Mouse (Mus musculus) lung, embryonic 15.5 days (tissue): ENCODE results near the gene Pes1. TPM values are rescaled to one million over a fixed set of nuclear protein-coding genes. Genes with fewer than 3 reads are reported as not detected.
"Not testable (repeated sequence)": the region's sequence is repeated elsewhere in the genome, so short reads cannot be mapped to it uniquely, and the experiment has no call there.

Source experiments
- ATAC-seq: fragments of 200-750 bp; cut with Nextera tagmentation; 2 replicates; pipeline ENCODE4 v1.8.0; 2017; ENCODE audit warnings: moderate number of reproducible peaks, borderline replicate concordance; ENCODE audit not compliant: low FRiP score, low TSS enrichment; ENCODE audit errors: extremely low read depth
- H3K27ac ChIP-seq: fragments of 300-500 bp; sonication (generic); 2 replicates; pipeline ENCODE4 v1.5.1; 2015; ENCODE audit warnings: moderate library complexity, mild to moderate bottlenecking, inconsistent platforms
- H3K27me3 ChIP-seq: fragments of 300-500 bp; sonication (generic); 2 replicates; pipeline ENCODE4 v1.6.1; 2015; ENCODE audit warnings: inconsistent platforms
- H3K36me3 ChIP-seq: fragments of 300-500 bp; sonication (generic); 2 replicates; pipeline ENCODE4 v1.6.1; 2015; ENCODE audit warnings: inconsistent platforms
- H3K4me1 ChIP-seq: fragments of 300-500 bp; sonication (generic); 2 replicates; pipeline ENCODE4 v1.6.1; 2015; ENCODE audit warnings: inconsistent platforms
- H3K4me2 ChIP-seq: fragments of 300-500 bp; sonication (generic); 2 replicates; pipeline ENCODE4 v1.6.1; 2015; ENCODE audit warnings: inconsistent platforms, mild to moderate bottlenecking, moderate library complexity
- H3K4me3 ChIP-seq: fragments of 300-500 bp; sonication (generic); 2 replicates; pipeline ENCODE4 v1.5.1; 2015; ENCODE audit warnings: mild to moderate bottlenecking, inconsistent platforms
- H3K9ac ChIP-seq: fragments of 300-500 bp; sonication (generic); 2 replicates; pipeline ENCODE4 v1.6.1; 2015; ENCODE audit warnings: inconsistent platforms
- H3K9me3 ChIP-seq: fragments of 300-500 bp; sonication (generic); 2 replicates; pipeline ENCODE4 v1.6.1; 2016; ENCODE audit warnings: inconsistent platforms
- WGBS: fragments of 180-500 bp; shearing (Covaris S2); methylation state at CpG from one replicate; pipeline ENCODE4 v1.1.7; 2015; 5-methylcytosine and 5-hydroxymethylcytosine counted together
- polyA plus RNA-seq: library from polyadenylated mRNA; unstranded; fragments of >200 nt; fragmentation: Nextera tagmentation; extraction: Ambion mirVana; gene quantifications from 2 replicates; pipeline ENCODE4 v1.2.1, GENCODE M21; 2015

The Pes1 gene
- polyA plus RNA-seq, 1 experiment from 2014 or later = 76.2 TPM

DNA sequence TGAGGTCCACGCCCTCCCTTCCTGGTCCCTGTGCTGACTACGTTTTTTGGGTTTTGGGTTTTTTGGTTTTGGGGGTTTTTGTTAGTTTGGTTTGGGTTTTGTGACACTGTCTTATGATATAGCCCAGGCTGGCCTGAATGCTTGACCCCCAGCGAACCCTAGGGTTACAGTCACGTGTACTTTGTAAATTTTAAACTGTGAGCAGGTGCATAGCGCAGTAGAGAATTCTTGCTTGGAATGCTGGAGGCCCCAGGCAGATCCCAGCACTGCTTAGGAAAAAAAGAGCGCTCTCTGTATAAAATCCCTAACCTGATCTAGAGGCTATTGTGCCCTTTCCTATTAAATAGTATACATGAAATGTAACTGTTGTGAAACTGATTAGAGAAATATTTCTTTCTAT is 29.4 kb downstream of the Pes1 start:
- no peaks in the 10 kb centered on the region for H3K36me3 ChIP-seq

DNA sequence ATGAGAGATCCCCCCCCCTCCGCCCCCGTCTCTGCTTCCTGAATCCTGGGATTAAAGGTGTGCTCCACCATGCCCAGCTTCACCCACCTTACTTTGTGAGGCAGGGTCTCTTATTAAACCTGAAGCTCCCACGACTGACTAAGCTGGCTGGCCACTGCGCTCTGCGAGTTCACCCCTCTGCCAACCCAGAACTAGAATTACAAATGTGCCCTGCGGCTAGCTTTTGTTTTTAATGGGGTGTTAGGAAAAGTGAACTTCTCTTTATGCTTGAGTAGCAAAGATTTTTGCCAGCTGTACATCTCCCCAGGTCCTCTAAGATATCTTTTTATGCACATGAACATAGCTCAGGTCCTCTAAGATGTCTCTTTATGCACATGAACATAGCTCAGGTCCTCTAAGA is 30.1 kb downstream of the Pes1 start:
- peaks cover 26% of the 10 kb centered on the region for H3K27me3 ChIP-seq
- H3K27ac ChIP-seq = no peak overlapping the region
- H3K4me2 ChIP-seq = no peak overlapping the region
- H3K9me3 ChIP-seq = no peaks in the 10 kb centered on the region
- WGBS = 73% methylated on average over 6 of the region's 6 CpGs
- no peak overlapping the region for H3K9ac ChIP-seq
- peaks cover 11% of the 10 kb centered on the region; the same call in 1 of the 2 replicates for H3K4me1 ChIP-seq
- no peak overlapping the region for H3K4me3 ChIP-seq
- ATAC-seq = no peak
- H3K36me3 ChIP-seq = no peaks in the 10 kb centered on the region

More for the DNA sequence above, 29.4 kb downstream of the Pes1 start:
- Histone ChIP-seq H3K4me3 (no peak overlapping the region), H3K9ac (no peak overlapping the region), H3K27ac (no peak overlapping the region), H3K9me3 (no peaks in the 10 kb centered on the region), H3K27me3 (peaks cover 18% of the 10 kb centered on the region), H3K4me2 (no peak overlapping the region), H3K4me1 (peaks cover 4% of the 10 kb centered on the region; the same call in 1 of the 2 replicates)
- 65% methylated on average over 6 of the region's 6 CpGs for WGBS
- ATAC-seq = no peak

DNA sequence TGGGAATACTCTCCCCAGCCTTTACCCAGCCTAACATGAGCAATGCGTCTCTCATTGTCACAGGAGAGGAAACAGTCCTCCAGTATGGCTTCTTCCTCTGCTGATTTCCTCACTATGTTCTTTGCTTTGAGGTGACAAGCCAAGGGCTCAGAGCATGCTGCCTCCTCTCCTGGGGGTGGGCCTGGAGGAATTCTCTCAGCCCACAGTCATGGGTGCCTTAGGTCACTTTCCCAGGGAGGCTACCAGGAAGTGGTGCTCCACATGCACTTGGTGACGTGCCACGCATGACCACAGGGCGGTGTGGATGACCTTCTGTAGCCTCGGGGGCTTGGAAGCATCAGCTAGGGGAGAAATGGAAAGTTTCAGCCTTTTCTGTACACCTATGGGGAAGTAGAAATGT is 31.7 kb downstream of the Pes1 start:
- H3K4me2 ChIP-seq = no peak overlapping the region
- 74% methylated on average over 5 of the region's 5 CpGs for WGBS
- ATAC-seq = no peak

DNA sequence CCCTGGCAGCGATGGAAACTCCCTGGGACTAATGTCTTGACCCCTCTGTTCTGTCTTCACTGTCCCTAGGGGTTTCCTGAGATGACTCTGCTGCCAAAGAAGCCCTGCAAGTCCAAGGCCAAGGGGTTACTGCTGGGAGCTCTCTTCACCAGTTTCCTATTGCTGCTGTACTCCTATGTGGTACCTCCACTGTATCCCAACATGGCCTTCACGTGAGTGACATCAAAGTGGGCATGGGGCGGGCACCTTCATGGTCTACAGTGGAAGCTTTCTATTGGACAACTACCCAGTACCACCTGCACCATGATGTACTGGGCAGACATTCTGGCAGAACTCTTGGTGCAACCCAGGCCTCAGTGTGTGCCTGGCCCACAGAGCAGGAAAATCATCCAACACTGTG is 33.1 kb downstream of the Pes1 start:
- no peak for ATAC-seq
- no peak overlapping the region for H3K9ac ChIP-seq
- peaks cover 11% of the 10 kb centered on the region; the same call in 1 of the 2 replicates for H3K4me1 ChIP-seq
- H3K9me3 ChIP-seq = no peaks in the 10 kb centered on the region
- no peak overlapping the region for H3K27ac ChIP-seq
- no peak overlapping the region for H3K4me3 ChIP-seq
- H3K36me3 ChIP-seq = no peaks in the 10 kb centered on the region
- 83% methylated on average over 3 of the region's 3 CpGs for WGBS
- no peak overlapping the region for H3K4me2 ChIP-seq
- peaks cover 44% of the 10 kb centered on the region for H3K27me3 ChIP-seq

More for the DNA sequence above, 31.7 kb downstream of the Pes1 start:
- no peak overlapping the region for H3K9ac ChIP-seq
- no peaks in the 10 kb centered on the region for H3K36me3 ChIP-seq
- H3K9me3 ChIP-seq = no peaks in the 10 kb centered on the region
- H3K27me3 ChIP-seq = peaks cover 40% of the 10 kb centered on the region
- peaks cover 11% of the 10 kb centered on the region; the same call in 1 of the 2 replicates for H3K4me1 ChIP-seq
- no peak overlapping the region for H3K27ac ChIP-seq
- no peak overlapping the region for H3K4me3 ChIP-seq

DNA sequence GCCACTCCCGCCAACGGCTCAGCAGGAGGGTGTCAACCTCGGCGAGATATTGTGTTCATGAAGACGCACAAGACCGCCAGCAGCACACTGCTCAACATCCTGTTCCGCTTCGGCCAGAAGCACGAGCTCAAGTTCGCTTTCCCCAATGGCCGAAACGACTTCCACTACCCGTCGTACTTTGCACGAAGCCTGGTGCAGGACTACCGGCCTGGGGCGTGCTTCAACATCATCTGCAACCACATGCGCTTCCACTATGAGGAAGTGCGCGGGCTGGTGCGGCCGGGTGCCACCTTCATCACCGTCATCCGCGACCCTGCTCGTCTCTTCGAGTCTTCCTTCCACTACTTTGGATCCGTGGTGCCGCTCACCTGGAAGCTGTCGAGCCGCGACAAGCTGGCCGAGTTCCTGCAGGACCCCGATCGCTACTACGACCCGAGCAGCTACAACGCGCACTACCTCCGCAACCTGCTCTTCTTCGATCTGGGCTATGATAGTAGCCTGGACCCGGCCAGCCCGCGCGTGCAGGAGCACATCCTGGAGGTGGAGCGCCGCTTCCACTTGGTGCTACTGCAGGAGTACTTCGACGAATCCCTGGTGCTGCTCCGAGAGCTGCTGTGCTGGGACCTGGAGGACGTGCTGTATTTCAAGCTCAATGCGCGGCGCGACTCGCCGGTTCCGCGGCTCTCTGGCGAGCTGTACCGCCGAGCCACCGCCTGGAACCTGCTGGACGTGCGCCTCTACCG is 34.4 kb downstream of the Pes1 start:
- H3K36me3 ChIP-seq = no peaks in the 10 kb centered on the region
- no peak for ATAC-seq
- H3K4me2 ChIP-seq = peak overlapping the region; percentile 53
- peaks cover 11% of the 10 kb centered on the region; the same call in 1 of the 2 replicates for H3K4me1 ChIP-seq
- H3K9me3 ChIP-seq = no peaks in the 10 kb centered on the region
- H3K4me3 ChIP-seq = peak overlapping the region; percentile 29
- no peak overlapping the region for H3K9ac ChIP-seq
- WGBS = 7% methylated on average over 66 of the region's 66 CpGs
- H3K27ac ChIP-seq = no peak overlapping the region
- peaks cover 44% of the 10 kb centered on the region for H3K27me3 ChIP-seq

DNA sequence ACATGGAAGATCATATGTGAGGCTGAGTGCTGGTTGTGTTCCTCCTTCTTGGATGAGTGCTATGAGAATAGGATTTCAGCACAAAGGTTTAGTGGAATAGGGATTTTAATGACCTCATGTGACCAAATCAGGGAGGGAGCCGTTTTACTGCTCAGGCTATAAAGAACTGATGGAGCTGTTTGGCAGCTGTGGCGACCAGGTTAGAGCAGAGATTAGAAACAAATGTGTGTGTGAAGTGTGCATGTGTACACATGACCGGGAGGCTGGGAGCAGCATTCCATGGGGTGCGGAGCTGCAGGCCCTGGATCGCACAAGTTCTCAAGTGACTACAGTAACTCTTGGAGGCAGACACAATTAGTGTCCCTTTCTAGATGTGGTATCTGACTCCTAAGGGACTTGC is 35.8 kb downstream of the Pes1 start:
- H3K4me3 ChIP-seq = no peak overlapping the region
- no peaks in the 10 kb centered on the region for H3K36me3 ChIP-seq
- ATAC-seq = no peak
- H3K9me3 ChIP-seq = no peaks in the 10 kb centered on the region
- H3K4me2 ChIP-seq = no peak overlapping the region
- peaks cover 44% of the 10 kb centered on the region for H3K27me3 ChIP-seq
- 57% methylated on average over 5 of the region's 5 CpGs for WGBS
- H3K4me1 ChIP-seq = peaks cover 11% of the 10 kb centered on the region; the same call in 1 of the 2 replicates
- H3K27ac ChIP-seq = no peak overlapping the region
- H3K9ac ChIP-seq = no peak overlapping the region

DNA sequence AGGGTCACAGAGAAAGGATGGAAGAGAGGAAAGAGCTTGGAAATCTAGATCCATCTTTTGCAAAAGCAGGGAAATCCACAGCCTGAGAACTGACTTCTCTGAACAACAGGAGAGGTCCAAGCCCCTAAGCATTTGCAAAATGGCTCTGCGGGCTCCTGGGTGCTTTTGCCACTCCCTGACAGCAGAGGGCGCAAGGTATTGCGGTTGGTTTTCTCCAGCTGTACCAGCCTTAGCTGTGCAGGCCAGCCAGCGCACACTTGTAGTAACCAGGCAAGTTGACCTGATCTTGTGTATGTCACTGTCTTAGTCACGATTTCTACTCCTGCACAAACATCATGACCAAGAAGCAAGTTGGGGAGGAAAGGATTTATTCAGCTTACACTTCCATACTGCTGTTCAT is 37.8 kb downstream of the Pes1 start:
- Histone ChIP-seq H3K27me3 (peaks cover 42% of the 10 kb centered on the region), H3K4me3 (no peak overlapping the region), H3K4me2 (no peak overlapping the region), H3K9ac (no peak overlapping the region), H3K9me3 (no peaks in the 10 kb centered on the region), H3K4me1 (peaks cover 11% of the 10 kb centered on the region; the same call in 1 of the 2 replicates), H3K36me3 (no peaks in the 10 kb centered on the region), H3K27ac (no peak overlapping the region)
- no peak for ATAC-seq
- WGBS = 6% methylated on average over 5 of the region's 5 CpGs

DNA sequence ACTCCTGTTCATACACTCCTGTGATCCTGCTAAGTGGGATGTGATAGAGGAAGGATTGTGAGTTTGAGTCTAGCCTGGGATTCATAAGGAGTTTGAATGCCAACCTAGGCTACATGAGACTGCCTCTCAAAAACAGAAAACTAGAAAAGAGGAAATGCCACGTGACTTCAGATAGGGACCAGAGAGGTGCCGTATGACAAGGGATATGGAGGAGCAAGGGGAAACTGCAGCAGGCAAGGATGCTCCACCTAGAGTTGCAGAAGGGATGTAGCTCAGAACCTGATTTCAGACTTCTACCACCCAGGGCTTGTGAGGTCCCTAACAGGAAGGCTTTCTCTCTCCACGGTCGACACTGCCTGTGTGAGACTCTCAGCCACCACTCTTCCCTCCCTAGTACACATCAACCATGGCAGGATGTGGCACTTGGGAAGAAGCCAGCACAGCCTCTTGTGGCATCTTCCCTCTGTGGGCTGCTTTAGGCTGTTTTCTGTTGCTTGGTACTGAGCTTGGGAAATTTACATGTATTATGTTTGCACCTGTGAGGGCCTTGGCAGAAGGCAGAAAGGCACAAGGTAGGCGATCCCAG is 41.5 kb downstream of the Pes1 start:
- no peaks in the 10 kb centered on the region for H3K4me1 ChIP-seq
- H3K4me2 ChIP-seq = no peak overlapping the region
- no peak overlapping the region for H3K9ac ChIP-seq
- H3K27me3 ChIP-seq = peaks cover 5% of the 10 kb centered on the region; the same call in 1 of the 2 replicates
- no peaks in the 10 kb centered on the region for H3K9me3 ChIP-seq
- no peak for ATAC-seq
- no peak overlapping the region for H3K27ac ChIP-seq
- no peaks in the 10 kb centered on the region for H3K36me3 ChIP-seq
- H3K4me3 ChIP-seq = no peak overlapping the region
- WGBS = 57% methylated on average over 5 of the region's 5 CpGs

DNA sequence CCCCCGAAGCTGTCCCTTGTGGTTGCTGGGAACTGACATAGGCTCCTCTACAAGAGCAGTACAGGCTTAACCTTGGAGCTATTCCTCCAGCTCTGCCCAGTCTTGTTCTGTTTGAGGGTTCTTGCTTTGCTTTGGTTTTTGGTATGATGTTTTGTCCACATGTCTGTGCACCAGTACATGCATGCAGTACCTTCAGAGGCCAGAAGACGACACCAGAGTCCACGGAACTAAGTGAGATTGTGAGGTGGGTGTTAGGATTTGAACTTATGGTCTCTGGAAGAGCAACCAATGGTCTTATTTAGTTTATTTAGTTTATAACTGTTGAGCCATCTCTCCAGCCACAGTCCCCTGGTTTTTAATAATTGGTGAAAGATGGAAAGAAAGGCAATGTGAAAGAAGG is 42.7 kb downstream of the Pes1 start:
- Histone ChIP-seq H3K36me3 (no peaks in the 10 kb centered on the region), H3K9ac (no peak overlapping the region), H3K27ac (no peak overlapping the region), H3K4me1 (no peaks in the 10 kb centered on the region), H3K27me3 (no peaks in the 10 kb centered on the region), H3K9me3 (no peaks in the 10 kb centered on the region), H3K4me2 (no peak overlapping the region), H3K4me3 (no peak overlapping the region)
- 82% methylated on average over 3 of the region's 3 CpGs for WGBS
- no peak for ATAC-seq

DNA sequence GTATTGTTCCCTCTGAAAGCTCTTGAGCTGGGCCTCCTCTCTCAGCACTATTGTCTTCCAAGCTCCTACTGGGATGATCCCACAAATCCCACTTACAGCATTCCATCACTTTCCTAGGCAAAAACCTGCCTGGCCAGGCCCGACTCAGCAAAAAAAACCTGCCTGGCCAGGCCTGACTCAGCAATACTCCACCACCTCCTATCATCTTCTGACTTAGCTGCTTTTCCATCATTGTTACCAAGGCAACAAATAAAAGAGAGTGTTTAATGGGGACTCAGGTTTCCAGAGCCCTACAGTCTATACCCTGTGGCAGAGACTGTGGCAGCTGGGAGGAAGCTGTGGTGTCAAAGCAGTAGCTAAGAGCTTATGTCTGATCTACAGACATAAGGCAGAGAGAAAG is 48.8 kb downstream of the Pes1 start:
- Histone ChIP-seq H3K9me3 (peaks cover 3% of the 10 kb centered on the region; the same call in 1 of the 2 replicates), H3K4me1 (no peaks in the 10 kb centered on the region), H3K4me2 (no peak overlapping the region), H3K4me3 (no peak overlapping the region), H3K36me3 (no peaks in the 10 kb centered on the region), H3K27ac (no peak overlapping the region), H3K9ac (no peak overlapping the region), H3K27me3 (no peaks in the 10 kb centered on the region)
- ATAC-seq = no peak
- WGBS = 56% methylated on average over 1 of the region's 1 CpGs

DNA sequence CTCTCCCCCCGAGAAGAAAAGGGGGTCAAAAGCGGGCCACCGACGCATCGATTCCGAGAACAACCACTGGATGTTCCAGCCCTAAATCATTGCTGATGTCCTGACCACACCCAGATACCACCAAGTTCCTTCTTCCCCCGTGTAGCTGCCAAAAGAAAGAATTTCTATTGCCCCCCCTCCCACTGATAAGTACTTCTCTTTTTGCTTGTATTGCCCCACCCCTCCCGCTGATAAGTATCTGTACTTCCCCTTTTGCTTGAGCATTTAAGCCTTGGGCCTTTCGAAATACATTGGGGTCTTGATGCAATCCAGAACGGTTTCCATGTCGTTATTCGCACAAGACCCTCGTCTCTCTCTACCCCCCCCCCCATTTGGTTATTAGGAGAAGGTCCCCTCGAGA is 52.0 kb downstream of the Pes1 start:
- not testable (repeated sequence) for H3K4me1 ChIP-seq, H3K9me3 ChIP-seq, H3K4me2 ChIP-seq, H3K27ac ChIP-seq, H3K36me3 ChIP-seq, H3K27me3 ChIP-seq, ATAC-seq, H3K4me3 ChIP-seq, H3K9ac ChIP-seq
- WGBS = 89% methylated on average over 14 of the region's 14 CpGs

DNA sequence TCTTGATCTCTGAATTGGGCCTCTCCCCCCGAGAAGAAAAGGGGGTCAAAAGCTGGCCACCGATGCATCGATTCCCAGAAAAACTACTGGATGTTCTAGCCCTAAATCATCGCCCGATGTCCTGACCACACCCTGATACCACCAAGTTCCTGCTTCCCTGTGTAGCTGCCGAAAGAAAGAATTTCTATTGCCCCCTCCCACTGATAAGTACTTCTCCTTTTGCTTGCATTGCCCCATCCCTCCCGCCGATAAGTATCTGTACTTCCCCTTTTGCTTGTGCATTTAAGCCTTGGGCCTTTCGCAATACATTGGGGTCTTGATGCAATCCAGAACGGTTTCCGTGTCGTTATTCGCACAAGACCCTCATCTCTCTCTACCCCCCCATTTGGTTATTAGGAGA is 58.3 kb downstream of the Pes1 start:
- not testable (repeated sequence) for H3K36me3 ChIP-seq, H3K4me1 ChIP-seq, H3K27me3 ChIP-seq, ATAC-seq, H3K4me3 ChIP-seq, H3K9ac ChIP-seq, H3K4me2 ChIP-seq, H3K9me3 ChIP-seq, H3K27ac ChIP-seq
- 87% methylated on average over 13 of the region's 13 CpGs for WGBS
